Mouse (Mus musculus) midbrain, postnatal 0 days (tissue): ENCODE measurements at regions not wholly inside any gene's neighbourhood (a gene's known extent, or its start where the extent isn't known, plus 50 kb on each side); places are given as distances from the start of the nearest gene placed in this dataset.
A peak's percentile ranks its signal among the peaks of the same experiment; 100 is the strongest.

Experiments used
- ATAC-seq: fragments of 200-750 bp; cut with Nextera tagmentation; 2 replicates; pipeline ENCODE4 v1.8.0; 2017; ENCODE audit warnings: moderate number of reproducible peaks, mild to moderate bottlenecking, moderate TSS enrichment, moderate library complexity; ENCODE audit not compliant: low FRiP score
- DNase-seq: peaks from one replicate; pipeline ENCODE4 v3.0.0-alpha.2; 2015; ENCODE audit warnings: low spot score
- H3K27ac ChIP-seq: fragments of 300-500 bp; sonication (generic); 2 replicates; pipeline ENCODE4 v1.5.1; 2014; ENCODE audit warnings: low read depth, mild to moderate bottlenecking, low read length, mixed read lengths
- H3K27me3 ChIP-seq: fragments of 300-500 bp; sonication (generic); 2 replicates; pipeline ENCODE4 v1.6.1; 2014; ENCODE audit warnings: low read length, control low read depth, mixed read lengths; ENCODE audit not compliant: insufficient read depth
- H3K36me3 ChIP-seq: fragments of 300-500 bp; sonication (generic); 2 replicates; pipeline ENCODE4 v1.6.1; 2014; ENCODE audit warnings: low read length, control low read depth, mixed read lengths; ENCODE audit not compliant: insufficient read depth
- H3K4me1 ChIP-seq: fragments of 300-500 bp; sonication (generic); 2 replicates; pipeline ENCODE4 v1.6.1; 2014; ENCODE audit warnings: mild to moderate bottlenecking, control low read depth, antibody characterized with exemption, low read length, mixed read lengths; ENCODE audit not compliant: insufficient read depth
- H3K4me2 ChIP-seq: fragments of 300-500 bp; sonication (generic); 2 replicates; pipeline ENCODE4 v1.6.1; 2014; ENCODE audit warnings: low read depth, mild to moderate bottlenecking, low read length, mixed read lengths; ENCODE audit not compliant: poor library complexity, severe bottlenecking
- H3K4me3 ChIP-seq: fragments of 300-500 bp; sonication (generic); 2 replicates; pipeline ENCODE4 v1.5.1; 2014; ENCODE audit warnings: low read depth, mild to moderate bottlenecking, low read length, moderate library complexity
- H3K9ac ChIP-seq: fragments of 300-500 bp; sonication (generic); replicated peaks from 2 replicates; pipeline ENCODE4 v1.6.1; 2014; ENCODE audit warnings: mild to moderate bottlenecking, low read length, moderate library complexity, mixed read lengths; ENCODE audit not compliant: poor library complexity, severe bottlenecking
- H3K9me3 ChIP-seq: fragments of 300-500 bp; sonication (generic); 2 replicates; pipeline ENCODE4 v1.6.1; 2016; ENCODE audit warnings: low read length, control low read depth
- CTCF ChIP-seq: IDR thresholded peaks from 2 replicates; pipeline ENCODE4 v1.5.1; 2016; ENCODE audit warnings: antibody characterized with exemption, mild to moderate bottlenecking
- WGBS: fragments of 180-500 bp; shearing (Covaris S2); extraction: QIAGEN DNeasy Blood & Tissue Kit; methylation state at CpG from one replicate; pipeline ENCODE4 v1.1.7; 2014; 5-methylcytosine and 5-hydroxymethylcytosine counted together

GRCm38 (mm10) chr5:47508689-47509301 lies 474.1 kb upstream of the Slit2 start:
- DNase-seq (no peak), ATAC-seq (no peak)
- Histone ChIP-seq H3K4me1 (no peaks in the 10 kb centered on the region), H3K4me3 (no peak overlapping the region), H3K36me3 (no peaks in the 10 kb centered on the region), H3K9ac (no peak overlapping the region), H3K27me3 (no peaks in the 10 kb centered on the region), H3K4me2 (no peak overlapping the region), H3K9me3 (no peaks in the 10 kb centered on the region), H3K27ac (no peak overlapping the region)
- TF ChIP-seq CTCF, result no peak
- whole genome bisulfite sequencing, result 80% methylated on average over 4 of the region's 4 CpGs

GRCm38 (mm10) chr5:47522161-47522942 lies 460.6 kb upstream of the Slit2 start:
- ATAC-seq (0 out of 2 replicates have a peak, but pooled peaks have one; percentile 41), DNase-seq (peak; percentile 32)
- no peaks in the 10 kb centered on the region for H3K9me3 ChIP-seq
- H3K4me2 ChIP-seq, result no peak overlapping the region
- no peak overlapping the region for H3K9ac ChIP-seq
- WGBS, result 21% methylated on average over 4 of the region's 4 CpGs
- H3K36me3 ChIP-seq, result no peaks in the 10 kb centered on the region
- H3K4me3 ChIP-seq, result no peak overlapping the region
- no peak overlapping the region for H3K27ac ChIP-seq
- TF ChIP-seq CTCF, result no peak
- H3K27me3 ChIP-seq, result no peaks in the 10 kb centered on the region
- H3K4me1 ChIP-seq, result no peaks in the 10 kb centered on the region

GRCm38 (mm10) chr5:47528671-47529070 lies 454.3 kb upstream of the Slit2 start:
- no peak overlapping the region for H3K9ac ChIP-seq
- 86% methylated on average over 7 of the region's 7 CpGs for WGBS
- no peak for ATAC-seq
- DNase-seq, result no peak
- no peak for TF ChIP-seq CTCF
- no peaks in the 10 kb centered on the region for H3K36me3 ChIP-seq
- no peak overlapping the region for H3K4me2 ChIP-seq
- H3K4me3 ChIP-seq, result no peak overlapping the region
- H3K4me1 ChIP-seq, result no peaks in the 10 kb centered on the region
- H3K27ac ChIP-seq, result no peak overlapping the region
- H3K9me3 ChIP-seq, result no peaks in the 10 kb centered on the region
- no peaks in the 10 kb centered on the region for H3K27me3 ChIP-seq

DNA sequence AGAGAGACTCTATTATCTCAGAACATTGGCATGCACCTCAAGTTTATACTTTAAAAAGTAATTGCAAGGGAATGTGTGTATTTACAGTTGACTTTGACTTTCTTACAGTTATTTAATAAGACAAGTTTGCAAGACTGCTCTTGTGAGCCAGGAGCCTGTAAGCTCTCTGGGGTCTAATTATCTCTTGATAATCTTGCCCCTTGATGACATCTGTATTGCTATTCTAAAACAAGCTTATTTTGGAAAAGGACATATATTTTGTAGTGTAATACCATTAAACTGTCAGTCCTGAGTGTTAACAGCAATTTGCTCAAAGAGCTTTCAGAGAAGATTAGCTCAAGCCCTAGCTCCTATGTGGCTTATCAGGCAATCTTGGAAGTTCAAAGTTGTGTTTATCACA lies 445.4 kb upstream of the Slit2 start:
- Histone ChIP-seq H3K4me2 (no peak overlapping the region), H3K9ac (no peak overlapping the region), H3K27me3 (no peaks in the 10 kb centered on the region), H3K9me3 (no peaks in the 10 kb centered on the region), H3K36me3 (no peaks in the 10 kb centered on the region), H3K4me3 (no peak overlapping the region), H3K27ac (no peak overlapping the region), H3K4me1 (no peaks in the 10 kb centered on the region)
- DNase-seq (no peak), ATAC-seq (no peak)
- no peak for TF ChIP-seq CTCF

DNA sequence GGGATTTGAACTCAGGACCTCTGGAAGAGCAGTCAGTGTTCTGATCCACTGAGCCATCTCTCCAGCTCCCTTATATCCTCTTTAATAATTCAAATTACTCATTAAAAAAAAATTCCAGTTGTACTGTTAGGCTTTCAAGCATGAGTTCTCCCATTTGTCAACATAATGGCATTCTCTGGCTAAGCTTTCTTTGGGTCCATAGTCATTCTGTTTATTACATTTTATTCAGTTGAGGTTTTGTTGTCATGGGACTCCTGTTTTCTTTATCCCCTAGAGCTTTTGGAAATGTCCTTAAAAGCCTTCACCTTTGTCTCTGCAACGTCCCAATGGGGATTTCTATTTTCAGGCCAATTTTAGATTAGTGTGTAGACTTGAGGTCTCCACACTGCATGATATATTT lies 440.7 kb upstream of the Slit2 start:
- ATAC-seq, result no peak
- H3K9ac ChIP-seq, result no peak overlapping the region
- no peak for TF ChIP-seq CTCF
- H3K36me3 ChIP-seq, result no peaks in the 10 kb centered on the region
- no peak overlapping the region for H3K4me3 ChIP-seq
- no peaks in the 10 kb centered on the region for H3K27me3 ChIP-seq
- no peak overlapping the region for H3K4me2 ChIP-seq
- H3K4me1 ChIP-seq, result no peaks in the 10 kb centered on the region
- H3K27ac ChIP-seq, result no peak overlapping the region
- DNase-seq, result no peak
- 60% methylated on average over 1 of the region's 1 CpGs for WGBS
- H3K9me3 ChIP-seq, result no peaks in the 10 kb centered on the region

GRCm38 (mm10) chr5:47556717-47557116 lies 426.2 kb upstream of the Slit2 start:
- H3K36me3 ChIP-seq, result no peaks in the 10 kb centered on the region
- H3K9me3 ChIP-seq, result no peaks in the 10 kb centered on the region
- no peak overlapping the region for H3K27ac ChIP-seq
- WGBS, result 76% methylated on average over 1 of the region's 1 CpGs
- no peaks in the 10 kb centered on the region for H3K4me1 ChIP-seq
- no peak for ATAC-seq
- no peak for TF ChIP-seq CTCF
- no peak overlapping the region for H3K4me2 ChIP-seq
- no peak overlapping the region for H3K9ac ChIP-seq
- H3K4me3 ChIP-seq, result no peak overlapping the region
- H3K27me3 ChIP-seq, result no peaks in the 10 kb centered on the region
- DNase-seq, result no peak
